ENCODE assay signal across 8 mouse cellular contexts in genomic region chr13:55446483-55447105, GRCm38 (mm10). TPM values are rescaled to one million over a fixed set of nuclear protein-coding genes. Genes with fewer than 3 reads are reported as not detected.
DNase-seq lines count a peak whose midpoint lies in the region; ATAC-seq and TF ChIP-seq lines count a peak whose summit lies in the region.

No protein-coding gene starts in this region.

- peak overlapping the region; percentile 96 for H3K9ac ChIP-seq in limb, embryonic 13.5 days

- H3K27ac ChIP-seq in embryonic fibroblast, embryonic 13.5 days (ENCODE audit: insufficient read depth, low read length): no peak overlapping the region
- H3K27ac ChIP-seq in limb, embryonic 13.5 days: no peak overlapping the region

- DNase-seq in splenic B cell, adult 2 months (ENCODE audit: low read depth, low spot score): peak; percentile 35
- DNase-seq in right cerebral cortex, postnatal 36 days (ENCODE audit: low spot score in 2 of 2): no peak
- no peak for DNase-seq in kidney, postnatal 10 days
- DNase-seq in urinary bladder, postnatal 14 days (ENCODE audit: low spot score): no peak

- H3K9me3 ChIP-seq in megakaryocyte, embryonic 14.5 days: no peaks in the 10 kb centered on the region
- H3K9me3 ChIP-seq in limb, embryonic 13.5 days: no peaks in the 10 kb centered on the region

- H3K4me3 ChIP-seq in megakaryocyte, embryonic 14.5 days (replicated peaks): peak overlapping the region; percentile 96
- H3K4me3 ChIP-seq in embryonic fibroblast, embryonic 13.5 days (ENCODE audit: insufficient read depth, low read length): peak overlapping the region; percentile 64
- peak overlapping the region; percentile 86 for H3K4me3 ChIP-seq in limb, embryonic 13.5 days

- H3K36me3 ChIP-seq in megakaryocyte, embryonic 14.5 days (replicated peaks; ENCODE audit: low read length): peaks cover 40% of the 10 kb centered on the region
- peaks cover 26% of the 10 kb centered on the region for H3K36me3 ChIP-seq in limb, embryonic 13.5 days
- H3K36me3 ChIP-seq in splenic B cell, adult 2 months (ENCODE audit: control insufficient read depth, insufficient read depth, low read length, poor library complexity, severe bottlenecking): peaks cover 12% of the 10 kb centered on the region

- no peaks in the 10 kb centered on the region for H3K27me3 ChIP-seq in megakaryocyte, embryonic 14.5 days (replicated peaks)
- H3K27me3 ChIP-seq in limb, embryonic 13.5 days: no peaks in the 10 kb centered on the region
- H3K27me3 ChIP-seq in splenic B cell, adult 2 months (ENCODE audit: control insufficient read depth, insufficient read depth, low read length, poor library complexity, severe bottlenecking): no peaks in the 10 kb centered on the region

- TF ChIP-seq CTCF in embryonic fibroblast, embryonic 13.5 days (IDR thresholded peaks at IDR 0.05; ENCODE audit: borderline replicate concordance, insufficient read depth, low read length): no peak

- TF ChIP-seq POLR2A in embryonic fibroblast, embryonic 13.5 days (IDR thresholded peaks at IDR 0.05; ENCODE audit: low read depth, low read length): no peak

- 83% methylated on average over 6 of the region's 6 CpGs for WGBS in limb, embryonic 13.5 days

- no peak for ATAC-seq in megakaryocyte, adult 5-6 weeks (ENCODE audit: poor library complexity, severe bottlenecking)
- ATAC-seq in limb, embryonic 13.5 days (ENCODE audit: low FRiP score, low read depth): no peak

- H3K4me2 ChIP-seq in limb, embryonic 13.5 days (replicated peaks): peak overlapping the region; percentile 86

- peaks cover 83% of the 10 kb centered on the region for H3K4me1 ChIP-seq in megakaryocyte, embryonic 14.5 days
- peaks cover 8% of the 10 kb centered on the region; the same call in 1 of the 2 replicates for H3K4me1 ChIP-seq in embryonic fibroblast, embryonic 13.5 days (ENCODE audit: control insufficient read depth, insufficient read depth, low read length)
- H3K4me1 ChIP-seq in limb, embryonic 13.5 days: peaks cover 32% of the 10 kb centered on the region

RNA-seq across cellular contexts. Expression of gene Grk6, which starts 1.7 kb away (rescaled TPM):
- 33.8 and 54.2 TPM in 2 replicates for polyA plus RNA-seq in megakaryocyte, embryonic 14.5 days (2012; ENCODE audit: insufficient read depth, low replicate concordance)
- 87.3 and 89.9 TPM in 2 replicates for total RNA-seq in megakaryocyte, adult 5-6 weeks (2015)
- total RNA-seq in megakaryocyte, adult 5-6 weeks (2017): 144 and 155 TPM in 2 replicates
- 37.7 and 42.9 TPM in 2 replicates for polyA plus RNA-seq in embryonic fibroblast, embryonic 13.5 days (2011; ENCODE audit: insufficient read length, low read depth, missing spikeins)
- polyA plus RNA-seq in limb, embryonic 13.5 days (2015; fragmentation: Nextera tagmentation; extraction: Ambion mirVana): 48.1 and 50.1 TPM in 2 replicates

RNA-seq across cellular contexts. Expression of gene Prr7, which starts 17.5 kb away (rescaled TPM):
- polyA plus RNA-seq in megakaryocyte, embryonic 14.5 days (2012; ENCODE audit: insufficient read depth, low replicate concordance): 5.3 and 21.1 TPM in 2 replicates
- total RNA-seq in megakaryocyte, adult 5-6 weeks (2015): 1.1 and 1.2 TPM in 2 replicates
- 1.4 and 1.8 TPM in 2 replicates for total RNA-seq in megakaryocyte, adult 5-6 weeks (2017)
- 2.5 and 4.6 TPM in 2 replicates for polyA plus RNA-seq in embryonic fibroblast, embryonic 13.5 days (2011; ENCODE audit: insufficient read length, low read depth, missing spikeins)
- polyA plus RNA-seq in limb, embryonic 13.5 days (2015; fragmentation: Nextera tagmentation; extraction: Ambion mirVana): 0.79 and 0.87 TPM in 2 replicates

RNA-seq across cellular contexts. Expression of gene F12, which starts 20.0 kb away (rescaled TPM):
- 0.54 TPM in 1 of 2 replicates, not detected in the other for polyA plus RNA-seq in megakaryocyte, embryonic 14.5 days (2012; ENCODE audit: insufficient read depth, low replicate concordance)
- total RNA-seq in megakaryocyte, adult 5-6 weeks (2015): 0.13 and 0.21 TPM in 2 replicates
- total RNA-seq in megakaryocyte, adult 5-6 weeks (2017): not detected in 2 replicates
- polyA plus RNA-seq in embryonic fibroblast, embryonic 13.5 days (2011; ENCODE audit: insufficient read length, low read depth, missing spikeins): not detected in 2 replicates
- 0.08 and 0.51 TPM in 2 replicates for polyA plus RNA-seq in limb, embryonic 13.5 days (2015; fragmentation: Nextera tagmentation; extraction: Ambion mirVana)

RNA-seq across cellular contexts. Expression of gene Pfn3, which starts 31.6 kb away (rescaled TPM):
- polyA plus RNA-seq in megakaryocyte, embryonic 14.5 days (2012; ENCODE audit: insufficient read depth, low replicate concordance): not detected in 2 replicates
- total RNA-seq in megakaryocyte, adult 5-6 weeks (2015): not detected in 2 replicates
- total RNA-seq in megakaryocyte, adult 5-6 weeks (2017): not detected in 2 replicates
- not detected in 2 replicates for polyA plus RNA-seq in embryonic fibroblast, embryonic 13.5 days (2011; ENCODE audit: insufficient read length, low read depth, missing spikeins)
- polyA plus RNA-seq in limb, embryonic 13.5 days (2015; fragmentation: Nextera tagmentation; extraction: Ambion mirVana): 0.29 TPM in 1 of 2 replicates, not detected in the other

RNA-seq across cellular contexts. Expression of gene Dbn1, which starts 41.3 kb away (rescaled TPM):
- polyA plus RNA-seq in megakaryocyte, embryonic 14.5 days (2012; ENCODE audit: insufficient read depth, low replicate concordance): 1.8 and 5.0 TPM in 2 replicates
- 0.18 TPM in 1 of 2 replicates, not detected in the other for total RNA-seq in megakaryocyte, adult 5-6 weeks (2015)
- total RNA-seq in megakaryocyte, adult 5-6 weeks (2017): 0.57 and 2.9 TPM in 2 replicates
- polyA plus RNA-seq in embryonic fibroblast, embryonic 13.5 days (2011; ENCODE audit: insufficient read length, low read depth, missing spikeins): 105 and 139 TPM in 2 replicates
- polyA plus RNA-seq in limb, embryonic 13.5 days (2015; fragmentation: Nextera tagmentation; extraction: Ambion mirVana): 297 and 304 TPM in 2 replicates
